Comparison of ENCODE assay signal across 8 mouse cellular contexts in the genomic region with DNA sequence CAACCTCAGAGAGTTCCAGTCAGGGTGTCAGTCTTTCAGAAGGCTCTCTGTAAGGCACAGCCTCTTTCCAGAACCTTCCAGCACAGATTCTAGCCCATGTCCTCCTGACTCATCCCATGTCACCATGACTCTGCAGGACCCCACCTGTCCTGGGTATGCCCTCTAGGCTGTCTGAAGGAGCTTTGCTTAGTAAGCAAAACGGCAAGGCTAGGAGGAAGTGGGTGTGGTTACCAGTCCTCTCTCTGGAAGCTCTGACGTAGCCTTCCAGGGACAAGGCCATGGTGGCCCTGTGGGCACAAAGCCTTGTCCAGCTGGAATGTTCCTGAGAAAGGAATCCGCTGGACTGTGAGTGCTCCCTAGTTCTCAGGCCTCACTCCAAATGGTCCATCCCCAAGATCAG. TPM values are rescaled to one million over a fixed set of nuclear protein-coding genes. Genes with fewer than 3 reads are reported as not detected.
DNase-seq lines count a peak whose midpoint lies in the region; ATAC-seq and TF ChIP-seq lines count a peak whose summit lies in the region.

No protein-coding gene starts in this region.

- H3K36me3 ChIP-seq in liver, postnatal 0 days (replicated peaks; ENCODE audit: insufficient read depth, low read length): no peaks in the 10 kb centered on the region
- H3K36me3 ChIP-seq in limb, embryonic 10.5 days: no peaks in the 10 kb centered on the region

- H3K9me3 ChIP-seq in liver, postnatal 0 days (ENCODE audit: low read length): no peaks in the 10 kb centered on the region
- no peaks in the 10 kb centered on the region for H3K9me3 ChIP-seq in limb, embryonic 10.5 days (replicated peaks)

- H3K4me1 ChIP-seq in liver, postnatal 0 days (ENCODE audit: insufficient read depth): peaks cover 18% of the 10 kb centered on the region
- H3K4me1 ChIP-seq in limb, embryonic 10.5 days: peaks cover 16% of the 10 kb centered on the region

- TF ChIP-seq EP300 in liver, postnatal 0 days (IDR thresholded peaks at IDR 0.05; ENCODE audit: low read depth): peak; percentile 50; the same call in 1 of the 2 replicates

- DNase-seq in CD4-positive, CD25-positive, alpha-beta regulatory T cell, adult 2 months (ENCODE audit: low read depth, low spot score): peak; percentile 27
- DNase-seq in R1 (ENCODE audit: low read depth, low spot score): peak; percentile 78
- peak; percentile 40 for DNase-seq in induced T-regulatory cell, adult 2 months (ENCODE audit: low read depth)
- DNase-seq in liver, postnatal 0 days: peak; percentile 48
- no peak for DNase-seq in layer of hippocampus, adult 2 months (ENCODE audit: low spot score in 2 of 2)
- no peak for DNase-seq in right cerebral cortex, postnatal 36 days (ENCODE audit: low spot score in 2 of 2)
- no peak for DNase-seq in limb, embryonic 10.5 days (ENCODE audit: low spot score)
- DNase-seq in frontal cortex, postnatal 10 days (ENCODE audit: low spot score in 2 of 2): no peak

- H3K4me3 ChIP-seq in liver, postnatal 0 days (ENCODE audit: low read depth, low read length): no peak overlapping the region
- no peak overlapping the region for H3K4me3 ChIP-seq in layer of hippocampus, adult 2 months
- no peak overlapping the region for H3K4me3 ChIP-seq in limb, embryonic 10.5 days

- 38% methylated on average over 3 of the region's 3 CpGs for WGBS in liver, postnatal 0 days (ENCODE audit: insufficient replicate concordance)
- WGBS in limb, embryonic 10.5 days: 57% methylated on average over 3 of the region's 3 CpGs

- no peak overlapping the region for H3K4me2 ChIP-seq in liver, postnatal 0 days (ENCODE audit: low read depth, low read length)

- peak overlapping the region; percentile 52 for H3K27ac ChIP-seq in liver, postnatal 0 days (ENCODE audit: low read depth)
- no peak overlapping the region for H3K27ac ChIP-seq in layer of hippocampus, adult 2 months
- H3K27ac ChIP-seq in limb, embryonic 10.5 days: no peak overlapping the region

- no peak overlapping the region for H3K9ac ChIP-seq in liver, postnatal 0 days (replicated peaks)

- no peaks in the 10 kb centered on the region for H3K27me3 ChIP-seq in liver, postnatal 0 days (ENCODE audit: insufficient read depth, low read length)
- H3K27me3 ChIP-seq in limb, embryonic 10.5 days (ENCODE audit: low read depth, poor library complexity, severe bottlenecking): no peaks in the 10 kb centered on the region

- no peak for TF ChIP-seq CTCF in liver, postnatal 0 days (IDR thresholded peaks at IDR 0.05; ENCODE audit: low read depth)
- no peak for TF ChIP-seq CTCF in layer of hippocampus, adult 2 months (conservative IDR thresholded peaks at IDR 0.05)

- peak; percentile 81 for ATAC-seq in liver, postnatal 0 days

RNA-seq across cellular contexts. Expression of a gene that starts 9.7 kb away (rescaled TPM):
- 4.3 and 5.6 TPM in 2 replicates for polyA plus RNA-seq in liver, postnatal 0 days (2015; fragmentation: Nextera tagmentation; extraction: Ambion mirVana)
- 10 to 100 TPM; 87.7 to 90.5 TPM for total RNA-seq in layer of hippocampus, adult 2 months (2021)
- 139 and 151 TPM in 2 replicates for polyA plus RNA-seq in limb, embryonic 10.5 days (2016; fragmentation: Nextera tagmentation; extraction: Ambion mirVana)

RNA-seq across cellular contexts. Expression of a gene that starts 29.3 kb away (rescaled TPM):
- polyA plus RNA-seq in liver, postnatal 0 days (2015; fragmentation: Nextera tagmentation; extraction: Ambion mirVana): 15.2 and 16.3 TPM in 2 replicates
- total RNA-seq in layer of hippocampus, adult 2 months (2021): 10 to 100 TPM; 45.5 to 52.1 TPM
- 58.9 and 59.4 TPM in 2 replicates for polyA plus RNA-seq in limb, embryonic 10.5 days (2016; fragmentation: Nextera tagmentation; extraction: Ambion mirVana)

RNA-seq across cellular contexts. Expression of a gene that starts 29.4 kb away (rescaled TPM):
- 162 and 171 TPM in 2 replicates for polyA plus RNA-seq in liver, postnatal 0 days (2015; fragmentation: Nextera tagmentation; extraction: Ambion mirVana)
- 100 to 1,000 TPM; 139 to 157 TPM for total RNA-seq in layer of hippocampus, adult 2 months (2021)
- 293 and 321 TPM in 2 replicates for polyA plus RNA-seq in limb, embryonic 10.5 days (2016; fragmentation: Nextera tagmentation; extraction: Ambion mirVana)

RNA-seq across cellular contexts. Expression of a gene that starts 38.7 kb away (rescaled TPM):
- polyA plus RNA-seq in liver, postnatal 0 days (2015; fragmentation: Nextera tagmentation; extraction: Ambion mirVana): 5.3 and 6.3 TPM in 2 replicates
- 10 to 100 TPM; 45.6 to 47.1 TPM for total RNA-seq in layer of hippocampus, adult 2 months (2021)
- polyA plus RNA-seq in limb, embryonic 10.5 days (2016; fragmentation: Nextera tagmentation; extraction: Ambion mirVana): 26.8 and 27.6 TPM in 2 replicates

RNA-seq across cellular contexts. Expression of a gene that starts 38.9 kb away (rescaled TPM):
- polyA plus RNA-seq in liver, postnatal 0 days (2015; fragmentation: Nextera tagmentation; extraction: Ambion mirVana): 7.3 and 8.3 TPM in 2 replicates
- total RNA-seq in layer of hippocampus, adult 2 months (2021): 100 to 1,000 TPM; 130 to 131 TPM
- 39.7 and 51.4 TPM in 2 replicates for polyA plus RNA-seq in limb, embryonic 10.5 days (2016; fragmentation: Nextera tagmentation; extraction: Ambion mirVana)

Comparison
In these comparisons a context has a peak if more than half of its experiments do, and no peak if none do; other contexts are left out.
1. DNase-seq: peak in CD4-positive, CD25-positive, alpha-beta regulatory T cell, adult 2 months (single experiment), R1 (single experiment), induced T-regulatory cell, adult 2 months (single experiment) and liver, postnatal 0 days (single experiment); none in layer of hippocampus, adult 2 months (0 of 2), right cerebral cortex, postnatal 36 days (0 of 2), limb, embryonic 10.5 days (single experiment) and frontal cortex, postnatal 10 days (0 of 2).
2. RNA of a gene that starts 9.7 kb away (polyA plus RNA-seq): 139 to 151 TPM in limb, embryonic 10.5 days; 4.3 to 5.6 TPM in liver, postnatal 0 days; every median in the first group is over 10 times any median in the second.